ENCODE assay signal across 20 mouse cellular contexts in the genomic region with DNA sequence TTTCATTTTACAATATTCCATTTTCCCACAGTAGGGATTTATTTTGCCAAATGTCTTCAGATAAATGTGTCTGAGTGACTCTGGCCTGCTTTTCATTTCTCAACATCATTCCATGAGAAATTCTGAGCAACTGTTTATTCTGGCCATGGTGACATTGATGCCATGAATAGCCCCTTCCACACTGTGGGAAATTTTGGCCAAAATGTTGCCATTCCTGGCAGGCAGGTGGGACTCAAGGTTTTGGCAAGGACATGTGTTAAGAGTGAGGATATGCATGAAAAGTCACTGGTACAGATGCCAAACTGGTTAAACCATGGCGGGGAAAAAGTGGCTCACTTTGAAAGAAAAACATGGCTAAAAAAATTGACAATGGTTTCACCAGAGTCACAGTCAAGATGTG.
DNase-seq lines count a peak whose midpoint lies in the region; ATAC-seq and TF ChIP-seq lines count a peak whose summit lies in the region.
"Had no signal": no experiment of that assay in that cellular context is flagged by ENCODE, and none has a peak within 500 bp of the region (broad histone marks: within the 10 kb centered on the region; RNA-seq: fewer than 3 reads in every experiment).

No protein-coding gene starts in this region.

- no peak for TF ChIP-seq POLR2A in embryonic fibroblast, embryonic 13.5 days (IDR thresholded peaks at IDR 0.05; ENCODE audit: low read depth, low read length)
- TF ChIP-seq POLR2A in myocyte (IDR thresholded peaks at IDR 0.05; ENCODE audit: insufficient read length, low read depth): no peak

- no peak for TF ChIP-seq CTCF in embryonic fibroblast, embryonic 13.5 days (IDR thresholded peaks at IDR 0.05; ENCODE audit: borderline replicate concordance, insufficient read depth, low read length)

- H3ac ChIP-seq in myocyte (ENCODE audit: control insufficient read depth, insufficient read length): no peak overlapping the region

- H3K9me3 ChIP-seq in kidney, embryonic 15.5 days (replicated peaks): no peaks in the 10 kb centered on the region
- H3K9me3 ChIP-seq in kidney, embryonic 14.5 days (ENCODE audit: control insufficient read depth, low read length): no peaks in the 10 kb centered on the region
- H3K9me3 ChIP-seq: forebrain, embryonic 12.5 days; forebrain, embryonic 15.5 days; heart, embryonic 12.5 days had no signal

- H3K36me3 ChIP-seq in kidney, embryonic 15.5 days: no peaks in the 10 kb centered on the region
- no peaks in the 10 kb centered on the region for H3K36me3 ChIP-seq in kidney, embryonic 14.5 days (ENCODE audit: control insufficient read depth, insufficient read depth, low read length)
- no peaks in the 10 kb centered on the region for H3K36me3 ChIP-seq in myocyte (ENCODE audit: control insufficient read depth, insufficient read depth)
- H3K36me3 ChIP-seq: forebrain, embryonic 12.5 days; forebrain, embryonic 15.5 days; heart, embryonic 12.5 days had no signal

- peaks cover 23% of the 10 kb centered on the region for H3K4me1 ChIP-seq in kidney, embryonic 15.5 days
- peaks cover 7% of the 10 kb centered on the region; the same call in 1 of the 2 replicates for H3K4me1 ChIP-seq in kidney, embryonic 14.5 days (ENCODE audit: control insufficient read depth, insufficient read depth, low read length)
- peaks cover 10% of the 10 kb centered on the region for H3K4me1 ChIP-seq in embryonic fibroblast, embryonic 13.5 days (ENCODE audit: control insufficient read depth, insufficient read depth, low read length)
- H3K4me1 ChIP-seq: forebrain, embryonic 12.5 days; forebrain, embryonic 15.5 days had no signal

- WGBS in kidney, embryonic 15.5 days: 78% methylated on average over 1 of the region's 1 CpGs
- WGBS in kidney, embryonic 14.5 days: 80% methylated on average over 1 of the region's 1 CpGs

- no peak overlapping the region for H3K4me3 ChIP-seq in kidney, embryonic 15.5 days (replicated peaks)
- H3K4me3 ChIP-seq in kidney, embryonic 14.5 days (ENCODE audit: low read length): no peak overlapping the region
- no peak overlapping the region for H3K4me3 ChIP-seq in embryonic fibroblast, embryonic 13.5 days (ENCODE audit: insufficient read depth, low read length)
- no peak overlapping the region for H3K4me3 ChIP-seq in myocyte
- H3K4me3 ChIP-seq: forebrain, embryonic 12.5 days; forebrain, embryonic 15.5 days; heart, embryonic 12.5 days had no signal

- H3K27ac ChIP-seq in kidney, embryonic 15.5 days: peak overlapping the region; percentile 58; the same call in 1 of the 2 replicates
- no peak overlapping the region for H3K27ac ChIP-seq in kidney, embryonic 14.5 days (ENCODE audit: low read depth, low read length)
- peak overlapping the region; percentile 72 for H3K27ac ChIP-seq in embryonic fibroblast, embryonic 13.5 days (ENCODE audit: insufficient read depth, low read length)
- H3K27ac ChIP-seq: forebrain, embryonic 12.5 days; forebrain, embryonic 15.5 days; hindbrain, embryonic 14.5 days; hindbrain, postnatal 0 days had no signal

- H3K79me2 ChIP-seq in myocyte (ENCODE audit: control insufficient read depth, insufficient read depth): no peaks in the 10 kb centered on the region

- no peak for DNase-seq in right cerebral cortex, postnatal 25 days
- DNase-seq in right cerebral cortex, adult 18-20 months: no peak
- DNase-seq: adrenal gland, postnatal 10 days; adrenal gland, postnatal 36 days; cerebellum, adult 18-20 months; cerebellum, adult 9-10 months; gastrocnemius, postnatal 25 days; heart, adult 18-20 months; heart, postnatal 36 days had no signal

- H3K4me2 ChIP-seq in kidney, embryonic 15.5 days: no peak overlapping the region
- H3K4me2 ChIP-seq in kidney, embryonic 14.5 days (replicated peaks; ENCODE audit: low read depth, low read length): no peak overlapping the region
- peak overlapping the region; percentile 40 for H3K4me2 ChIP-seq in myocyte (ENCODE audit: low read depth)
- H3K4me2 ChIP-seq: forebrain, embryonic 12.5 days; forebrain, embryonic 15.5 days; heart, embryonic 12.5 days; hindbrain, embryonic 14.5 days had no signal

- no peak for ATAC-seq in kidney, embryonic 15.5 days (replicated peaks; ENCODE audit: low FRiP score)
- no peak for ATAC-seq in kidney, embryonic 14.5 days (ENCODE audit: low FRiP score, low TSS enrichment)
- ATAC-seq: activated CD4-positive, CD25-positive, alpha-beta regulatory T cell, adult 4 months; forebrain, embryonic 15.5 days; hindbrain, postnatal 0 days; inflammation-experienced regulatory T-cells, adult 6 months had no signal

- H3K27me3 ChIP-seq in kidney, embryonic 15.5 days: no peaks in the 10 kb centered on the region
- H3K27me3 ChIP-seq in kidney, embryonic 14.5 days (ENCODE audit: control insufficient read depth, insufficient read depth, low read length): no peaks in the 10 kb centered on the region
- H3K27me3 ChIP-seq in myocyte (ENCODE audit: control insufficient read depth, insufficient read depth, insufficient read length): no peaks in the 10 kb centered on the region
- H3K27me3 ChIP-seq: forebrain, embryonic 12.5 days; forebrain, embryonic 15.5 days; heart, embryonic 12.5 days had no signal

- no peak overlapping the region for H3K9ac ChIP-seq in kidney, embryonic 15.5 days
- no peak overlapping the region for H3K9ac ChIP-seq in kidney, embryonic 14.5 days (ENCODE audit: low read depth, low read length)
- H3K9ac ChIP-seq: forebrain, embryonic 12.5 days; forebrain, embryonic 15.5 days; heart, embryonic 12.5 days; hindbrain, embryonic 14.5 days had no signal

TF ChIP-seq in myocyte, 11 proteins besides CTCF, POLR2A, EP300 and RAD21:
- TF ChIP-seq REST (IDR thresholded peaks at IDR 0.05; ENCODE audit: insufficient read depth, insufficient read length) (no peak), E2F4 (IDR thresholded peaks at IDR 0.05; ENCODE audit: insufficient read depth) (no peak), MYOG (IDR thresholded peaks at IDR 0.05; ENCODE audit: control insufficient read depth in 1 of 3, insufficient read depth in 1 of 3, insufficient read length in 2 of 3, low read depth in 2 of 3) (no peak), SRF (IDR thresholded peaks at IDR 0.05; ENCODE audit: control insufficient read depth, insufficient read length, low read depth) (no peak)
